Mouse (Mus musculus) midbrain, embryonic 15.5 days (tissue): Measurements from ENCODE around the gene Ksr1. TPM values are rescaled to one million over a fixed set of nuclear protein-coding genes. Genes with fewer than 3 reads are reported as not detected.

ENCODE experiments used
- ATAC-seq: fragments of 200-750 bp; cut with Nextera tagmentation; replicated peaks from 2 replicates; pipeline ENCODE4 v1.8.0; 2017; ENCODE audit warnings: moderate TSS enrichment
- H3K27ac ChIP-seq: fragments of 300-500 bp; sonication (generic); 2 replicates; pipeline ENCODE4 v1.5.1; 2015; ENCODE audit warnings: mild to moderate bottlenecking, inconsistent platforms
- H3K27me3 ChIP-seq: fragments of 300-500 bp; sonication (generic); replicated peaks from 2 replicates; pipeline ENCODE4 v1.6.1; 2015; ENCODE audit warnings: inconsistent platforms
- H3K36me3 ChIP-seq: fragments of 300-500 bp; sonication (generic); replicated peaks from 2 replicates; pipeline ENCODE4 v1.6.1; 2015; ENCODE audit warnings: inconsistent platforms
- H3K4me1 ChIP-seq: fragments of 300-500 bp; sonication (generic); 2 replicates; pipeline ENCODE4 v1.6.1; 2015; ENCODE audit warnings: inconsistent platforms
- H3K4me2 ChIP-seq: fragments of 300-500 bp; sonication (generic); 2 replicates; pipeline ENCODE4 v1.6.1; 2015; ENCODE audit warnings: inconsistent platforms, mild to moderate bottlenecking, moderate library complexity
- H3K4me3 ChIP-seq: fragments of 300-500 bp; sonication (generic); 2 replicates; pipeline ENCODE4 v1.5.1; 2015; ENCODE audit warnings: mild to moderate bottlenecking, inconsistent platforms
- H3K9ac ChIP-seq: fragments of 300-500 bp; sonication (generic); 2 replicates; pipeline ENCODE4 v1.6.1; 2015; ENCODE audit warnings: mild to moderate bottlenecking, inconsistent platforms
- H3K9me3 ChIP-seq: fragments of 300-500 bp; sonication (generic); 2 replicates; pipeline ENCODE4 v1.6.1; 2016; ENCODE audit warnings: inconsistent platforms
- WGBS: fragments of 180-500 bp; shearing (Covaris S2); methylation state at CpG from one replicate; pipeline ENCODE4 v1.1.7; 2015; ENCODE audit warnings: mixed read lengths; 5-methylcytosine and 5-hydroxymethylcytosine counted together
- polyA plus RNA-seq: library from polyadenylated mRNA; unstranded; fragments of >200 nt; fragmentation: Nextera tagmentation; extraction: Ambion mirVana; gene quantifications from 2 replicates; pipeline ENCODE4 v1.2.1, GENCODE M21; 2015

Gene Ksr1
- polyA plus RNA-seq, 1 experiment from 2014 or later: 5.1 TPM

- no peak overlapping the region for H3K27ac ChIP-seq
- no peak overlapping the region for H3K4me3 ChIP-seq
- peaks cover 23% of the 10 kb centered on the region for H3K4me1 ChIP-seq
- ATAC-seq: no peak
- H3K27me3 ChIP-seq: no peaks in the 10 kb centered on the region
- no peaks in the 10 kb centered on the region for H3K36me3 ChIP-seq
- no peak overlapping the region for H3K9ac ChIP-seq
- WGBS: 84% methylated on average over 4 of the region's 4 CpGs
- no peak overlapping the region for H3K4me2 ChIP-seq
- H3K9me3 ChIP-seq: no peaks in the 10 kb centered on the region
Observed at GRCm38 (mm10) chr11:79113397-79113796, 32.8 kb downstream of the Ksr1 start.

- H3K27ac ChIP-seq: no peak overlapping the region
- no peak for ATAC-seq
- no peak overlapping the region for H3K9ac ChIP-seq
- 74% methylated on average over 19 of the region's 19 CpGs for WGBS
- no peak overlapping the region for H3K4me2 ChIP-seq
- peaks cover 23% of the 10 kb centered on the region for H3K4me1 ChIP-seq
- no peaks in the 10 kb centered on the region for H3K36me3 ChIP-seq
- no peaks in the 10 kb centered on the region for H3K27me3 ChIP-seq
- H3K4me3 ChIP-seq: no peak overlapping the region
- no peaks in the 10 kb centered on the region for H3K9me3 ChIP-seq
Observed at GRCm38 (mm10) chr11:79112559-79113302, 33.5 kb downstream of the Ksr1 start.

- H3K4me1 ChIP-seq: peaks cover 20% of the 10 kb centered on the region
- ATAC-seq: no peak
- no peak overlapping the region for H3K27ac ChIP-seq
- no peak overlapping the region for H3K4me3 ChIP-seq
- H3K36me3 ChIP-seq: no peaks in the 10 kb centered on the region
- no peaks in the 10 kb centered on the region for H3K27me3 ChIP-seq
- WGBS: 94% methylated on average over 10 of the region's 10 CpGs
- no peak overlapping the region for H3K9ac ChIP-seq
- H3K4me2 ChIP-seq: no peak overlapping the region
- no peaks in the 10 kb centered on the region for H3K9me3 ChIP-seq
Observed at GRCm38 (mm10) chr11:79111864-79112558, 34.2 kb downstream of the Ksr1 start.

- H3K4me3 ChIP-seq: no peak overlapping the region
- no peaks in the 10 kb centered on the region for H3K27me3 ChIP-seq
- H3K36me3 ChIP-seq: no peaks in the 10 kb centered on the region
- H3K9ac ChIP-seq: no peak overlapping the region
- WGBS: 75% methylated on average over 4 of the region's 4 CpGs
- no peak overlapping the region for H3K27ac ChIP-seq
- H3K9me3 ChIP-seq: no peaks in the 10 kb centered on the region
- 0 out of 2 replicates have a peak, but pooled peaks cover 4% of the 10 kb centered on the region for H3K4me1 ChIP-seq
- H3K4me2 ChIP-seq: no peak overlapping the region
- ATAC-seq: no peak
Observed at GRCm38 (mm10) chr11:79110446-79110845, 35.8 kb downstream of the Ksr1 start.

GRCm38 (mm10) chr11:79107934-79108333 lies 38.3 kb downstream of the Ksr1 start:
- no peak overlapping the region for H3K27ac ChIP-seq
- no peak overlapping the region for H3K4me2 ChIP-seq
- no peak for ATAC-seq
- no peaks in the 10 kb centered on the region for H3K27me3 ChIP-seq
- 90% methylated on average over 11 of the region's 11 CpGs for WGBS
- no peaks in the 10 kb centered on the region for H3K9me3 ChIP-seq
- H3K4me1 ChIP-seq: 0 out of 2 replicates have a peak, but pooled peaks cover 5% of the 10 kb centered on the region
- no peaks in the 10 kb centered on the region for H3K36me3 ChIP-seq
- H3K4me3 ChIP-seq: no peak overlapping the region
- H3K9ac ChIP-seq: no peak overlapping the region

- Histone ChIP-seq H3K27ac (no peak overlapping the region), H3K4me1 (0 out of 2 replicates have a peak, but pooled peaks cover 2% of the 10 kb centered on the region), H3K27me3 (no peaks in the 10 kb centered on the region), H3K36me3 (no peaks in the 10 kb centered on the region), H3K4me3 (no peak overlapping the region), H3K9ac (no peak overlapping the region), H3K4me2 (no peak overlapping the region), H3K9me3 (no peaks in the 10 kb centered on the region)
- 89% methylated on average over 6 of the region's 6 CpGs for WGBS
- ATAC-seq: no peak
Observed at GRCm38 (mm10) chr11:79104998-79105397, 41.2 kb downstream of the Ksr1 start.

GRCm38 (mm10) chr11:79104538-79104937 lies 41.7 kb downstream of the Ksr1 start:
- Histone ChIP-seq H3K4me3 (no peak overlapping the region), H3K4me2 (no peak overlapping the region), H3K27me3 (no peaks in the 10 kb centered on the region), H3K4me1 (0 out of 2 replicates have a peak, but pooled peaks cover 2% of the 10 kb centered on the region), H3K27ac (no peak overlapping the region), H3K9ac (no peak overlapping the region), H3K36me3 (no peaks in the 10 kb centered on the region), H3K9me3 (no peaks in the 10 kb centered on the region)
- no peak for ATAC-seq
- WGBS: 76% methylated on average over 6 of the region's 6 CpGs

GRCm38 (mm10) chr11:79104096-79104495 lies 42.1 kb downstream of the Ksr1 start:
- Histone ChIP-seq H3K4me3 (no peak overlapping the region), H3K36me3 (no peaks in the 10 kb centered on the region), H3K4me2 (no peak overlapping the region), H3K27ac (no peak overlapping the region), H3K9ac (no peak overlapping the region), H3K4me1 (0 out of 2 replicates have a peak, but pooled peaks cover 2% of the 10 kb centered on the region), H3K27me3 (no peaks in the 10 kb centered on the region), H3K9me3 (no peaks in the 10 kb centered on the region)
- ATAC-seq: no peak
- WGBS: 94% methylated on average over 11 of the region's 11 CpGs

GRCm38 (mm10) chr11:79103461-79103869 lies 42.7 kb downstream of the Ksr1 start:
- Histone ChIP-seq H3K27ac (no peak overlapping the region), H3K4me2 (no peak overlapping the region), H3K9ac (no peak overlapping the region), H3K27me3 (no peaks in the 10 kb centered on the region), H3K36me3 (no peaks in the 10 kb centered on the region), H3K4me3 (no peak overlapping the region), H3K4me1 (0 out of 2 replicates have a peak, but pooled peaks cover 2% of the 10 kb centered on the region), H3K9me3 (no peaks in the 10 kb centered on the region)
- WGBS: 68% methylated on average over 5 of the region's 5 CpGs
- ATAC-seq: no peak

- Histone ChIP-seq H3K9ac (no peak overlapping the region), H3K9me3 (no peaks in the 10 kb centered on the region), H3K4me2 (no peak overlapping the region), H3K27me3 (no peaks in the 10 kb centered on the region), H3K27ac (no peak overlapping the region), H3K4me3 (no peak overlapping the region), H3K36me3 (no peaks in the 10 kb centered on the region), H3K4me1 (0 out of 2 replicates have a peak, but pooled peaks cover 2% of the 10 kb centered on the region)
- no peak for ATAC-seq
- 72% methylated on average over 4 of the region's 4 CpGs for WGBS
Observed at GRCm38 (mm10) chr11:79102280-79102679, 43.9 kb downstream of the Ksr1 start.

GRCm38 (mm10) chr11:79101568-79101967 lies 44.6 kb downstream of the Ksr1 start:
- no peaks in the 10 kb centered on the region for H3K9me3 ChIP-seq
- H3K9ac ChIP-seq: no peak overlapping the region
- WGBS: 94% methylated on average over 6 of the region's 6 CpGs
- no peak for ATAC-seq
- 0 out of 2 replicates have a peak, but pooled peaks cover 2% of the 10 kb centered on the region for H3K4me1 ChIP-seq
- H3K4me2 ChIP-seq: no peak overlapping the region
- H3K27ac ChIP-seq: no peak overlapping the region
- H3K4me3 ChIP-seq: no peak overlapping the region
- H3K27me3 ChIP-seq: no peaks in the 10 kb centered on the region
- no peaks in the 10 kb centered on the region for H3K36me3 ChIP-seq

GRCm38 (mm10) chr11:79099032-79099431 lies 47.2 kb downstream of the Ksr1 start:
- no peaks in the 10 kb centered on the region for H3K9me3 ChIP-seq
- H3K36me3 ChIP-seq: no peaks in the 10 kb centered on the region
- H3K27ac ChIP-seq: no peak overlapping the region
- no peak overlapping the region for H3K4me2 ChIP-seq
- 42% methylated on average over 8 of the region's 8 CpGs for WGBS
- H3K4me3 ChIP-seq: no peak overlapping the region
- ATAC-seq: no peak
- no peak overlapping the region for H3K9ac ChIP-seq
- H3K27me3 ChIP-seq: no peaks in the 10 kb centered on the region
- H3K4me1 ChIP-seq: peaks cover 8% of the 10 kb centered on the region; the same call in 1 of the 2 replicates
